Mouse (Mus musculus) heart, postnatal 10 days (tissue): ENCODE measurements at regions not wholly inside any gene's neighbourhood (a gene's known extent, or its start where the extent isn't known, plus 50 kb on each side); places are given as distances from the start of the nearest gene placed in this dataset.
"Not testable (repeated sequence)": the region's sequence is repeated elsewhere in the genome, so short reads cannot be mapped to it uniquely, and the experiment has no call there.

ENCODE experiments used
- DNase-seq, 2 experiments: peaks; one replicate each; pipeline ENCODE4 v3.0.0; 2021
- intact Hi-C: fragments of 180-260 bp; cut with DNase I; formaldehyde crosslinking; loops from one replicate; pipeline ENCODE4 v1.15.1; 2025

GRCm38 (mm10) chr15:19458485-19458884 lies 639.7 kb downstream of the Cdh10 start:
- DNase-seq = no peak
- intact Hi-C loops = no loop called here

GRCm38 (mm10) chr15:19473521-19473920 lies 654.8 kb downstream of the Cdh10 start:
- intact Hi-C loops = loop anchor here (5.0 kb wide), 1 partner anchor 1934 kb away; no protein-coding TSS in a partner anchor
- DNase-seq = no peak

- intact Hi-C loops, DNase-seq: not testable (repeated sequence)
Measured at GRCm38 (mm10) chr15:19493556-19493955, 674.8 kb downstream of the Cdh10 start.

GRCm38 (mm10) chr15:19519377-19519776 lies 700.6 kb downstream of the Cdh10 start:
- DNase-seq = no peak
- intact Hi-C loops = no loop called here

- intact Hi-C loops = no loop called here
- DNase-seq = no peak
Measured at GRCm38 (mm10) chr15:19540676-19541075, 721.9 kb downstream of the Cdh10 start.

GRCm38 (mm10) chr15:19549757-19550156 lies 731.0 kb downstream of the Cdh10 start:
- DNase-seq = no peak
- intact Hi-C loops = no loop called here

- intact Hi-C loops = no loop called here
- DNase-seq = no peak
Measured at GRCm38 (mm10) chr15:19584769-19585168, 766.0 kb downstream of the Cdh10 start.

- intact Hi-C loops = no loop called here
- no peak for DNase-seq
Measured at GRCm38 (mm10) chr15:19585281-19585680, 766.5 kb downstream of the Cdh10 start.

- DNase-seq = no peak
Measured at GRCm38 (mm10) chr15:19593746-19594145, 775.0 kb downstream of the Cdh10 start.

GRCm38 (mm10) chr15:19622367-19622766 lies 803.6 kb downstream of the Cdh10 start:
- intact Hi-C loops, DNase-seq: not testable (repeated sequence)

More at GRCm38 (mm10) chr15:19593746-19594145, 775.0 kb downstream of the Cdh10 start:
- intact Hi-C loops = no loop called here

- DNase-seq = no peak
- intact Hi-C loops = no loop called here
Measured at GRCm38 (mm10) chr15:19667380-19667779, 781.7 kb upstream of the Cdh12 start.

- intact Hi-C loops = no loop called here
- no peak for DNase-seq
Measured at GRCm38 (mm10) chr15:19675545-19675944, 773.5 kb upstream of the Cdh12 start.

GRCm38 (mm10) chr15:19687239-19687638 lies 761.8 kb upstream of the Cdh12 start:
- DNase-seq = no peak
- intact Hi-C loops = no loop called here

- DNase-seq = no peak
- intact Hi-C loops = no loop called here
Measured at GRCm38 (mm10) chr15:19711764-19712163, 737.3 kb upstream of the Cdh12 start.
